In genomic region chr11:102753591-102754324, GRCm38 (mm10) we compare ENCODE assay signal across 9 mouse cellular contexts. TPM values are rescaled to one million over a fixed set of nuclear protein-coding genes. Genes with fewer than 3 reads are reported as not detected.
DNase-seq lines count a peak whose midpoint lies in the region; ATAC-seq and TF ChIP-seq lines count a peak whose summit lies in the region.
"Had no signal": no experiment of that assay in that cellular context is flagged by ENCODE, and none has a peak within 500 bp of the region (broad histone marks: within the 10 kb centered on the region; RNA-seq: fewer than 3 reads in every experiment).

No protein-coding gene starts in this region.

- peak; percentile 35; the same call in 1 of the 2 replicates for ATAC-seq in hindbrain, embryonic 15.5 days (ENCODE audit: low FRiP score, low read depth)
- ATAC-seq in midbrain, embryonic 13.5 days, result peak; percentile 59

- H3K4me1 ChIP-seq in heart, embryonic 10.5 days, result peaks cover 30% of the 10 kb centered on the region
- H3K4me1 ChIP-seq in hindbrain, embryonic 15.5 days (replicated peaks), result peaks cover 26% of the 10 kb centered on the region
- H3K4me1 ChIP-seq in midbrain, embryonic 13.5 days (replicated peaks), result peaks cover 26% of the 10 kb centered on the region

- DNase-seq in heart, embryonic 10.5 days (ENCODE audit: low spot score), result no peak
- DNase-seq in heart, postnatal 10 days, result no peak
- peak; percentile 80 for DNase-seq in brain, embryonic 14.5 days (ENCODE audit: low read depth)
- no peak for DNase-seq in gastrocnemius, postnatal 14 days
- no peak for DNase-seq in cerebellum, adult 11-12 months
- DNase-seq in spleen, postnatal 14 days (ENCODE audit: low spot score in 2 of 2), result no peak

- no peak overlapping the region for H3K9ac ChIP-seq in hindbrain, embryonic 15.5 days
- 0 out of 2 replicates have a peak overlapping the region, but pooled peaks have one; percentile 33 for H3K9ac ChIP-seq in midbrain, embryonic 13.5 days (replicated peaks)

- intact Hi-C loops in heart, postnatal 10 days (cut with DNase I), result no loop called here
- intact Hi-C loops in gastrocnemius, postnatal 14 days (cut with DNase I; ENCODE audit: low total_unique reads), result no loop called here

- no peaks in the 10 kb centered on the region for H3K36me3 ChIP-seq in heart, embryonic 10.5 days
- no peaks in the 10 kb centered on the region for H3K36me3 ChIP-seq in hindbrain, embryonic 15.5 days
- H3K36me3 ChIP-seq in midbrain, embryonic 13.5 days, result no peaks in the 10 kb centered on the region

- H3K27ac ChIP-seq in heart, embryonic 10.5 days, result peak overlapping the region; percentile 73
- no peak overlapping the region for H3K27ac ChIP-seq in hindbrain, embryonic 15.5 days (replicated peaks)
- 0 out of 2 replicates have a peak overlapping the region, but pooled peaks have one; percentile 25 for H3K27ac ChIP-seq in midbrain, embryonic 13.5 days
- H3K27ac ChIP-seq: macrophage had no signal

- no peak for TF ChIP-seq POLR2A in brain, embryonic 14.5 days (IDR thresholded peaks at IDR 0.05; ENCODE audit: borderline replicate concordance, extremely low read depth, insufficient read depth, insufficient read length, poor library complexity, severe bottlenecking)

- H3K27me3 ChIP-seq in heart, embryonic 10.5 days (ENCODE audit: insufficient read depth, poor library complexity, severe bottlenecking), result peaks cover 51% of the 10 kb centered on the region
- H3K27me3 ChIP-seq in hindbrain, embryonic 15.5 days, result no peaks in the 10 kb centered on the region
- no peaks in the 10 kb centered on the region for H3K27me3 ChIP-seq in midbrain, embryonic 13.5 days

- H3K9me3 ChIP-seq in heart, embryonic 10.5 days, result no peaks in the 10 kb centered on the region
- no peaks in the 10 kb centered on the region for H3K9me3 ChIP-seq in hindbrain, embryonic 15.5 days
- H3K9me3 ChIP-seq in midbrain, embryonic 13.5 days, result no peaks in the 10 kb centered on the region

- H3K4me2 ChIP-seq in hindbrain, embryonic 15.5 days, result peak overlapping the region; percentile 46
- peak overlapping the region; percentile 22 for H3K4me2 ChIP-seq in midbrain, embryonic 13.5 days (replicated peaks)

- no peak for TF ChIP-seq CTCF in brain, embryonic 14.5 days (IDR thresholded peaks at IDR 0.05; ENCODE audit: borderline replicate concordance, extremely low read depth, insufficient read depth, insufficient read length)

- peak overlapping the region; percentile 16 for H3K4me3 ChIP-seq in heart, embryonic 10.5 days
- H3K4me3 ChIP-seq in hindbrain, embryonic 15.5 days, result peak overlapping the region; percentile 14; the same call in 1 of the 2 replicates
- H3K4me3 ChIP-seq in midbrain, embryonic 13.5 days (replicated peaks), result no peak overlapping the region

- WGBS in heart, embryonic 10.5 days, result 48% methylated on average over 18 of the region's 18 CpGs
- 43% methylated on average over 17 of the region's 18 CpGs for WGBS in hindbrain, embryonic 15.5 days
- WGBS in midbrain, embryonic 13.5 days, result 41% methylated on average over 18 of the region's 18 CpGs

RNA-seq across cellular contexts. Expression of gene Adam11, which starts 7.5 kb away (rescaled TPM):
- polyA plus RNA-seq in heart, embryonic 10.5 days (2016; fragmentation: Nextera tagmentation; extraction: Ambion mirVana), result 6.2 and 7.1 TPM in 2 replicates
- total RNA-seq in heart, postnatal 10 days (2021), result 1 to 10 TPM; 5.8 TPM
- polyA plus RNA-seq in brain, embryonic 14.5 days (2012; rRNA removed), result 48.4 and 64.1 TPM in 2 replicates
- polyA plus RNA-seq in hindbrain, embryonic 15.5 days (2015; fragmentation: Nextera tagmentation; extraction: Ambion mirVana), result 25.6 and 25.9 TPM in 2 replicates
- 31.8 and 32.8 TPM in 2 replicates for polyA plus RNA-seq in midbrain, embryonic 13.5 days (2015; fragmentation: Nextera tagmentation; extraction: Ambion mirVana)
- 1 to 10 TPM in 1 of 2 experiments, under 1 TPM in 1; 0.84 to 1.4 TPM for total RNA-seq in gastrocnemius, postnatal 14 days (2021)

RNA-seq across cellular contexts. Expression of gene Ccdc43, which starts 56.2 kb away (rescaled TPM):
- polyA plus RNA-seq in heart, embryonic 10.5 days (2016; fragmentation: Nextera tagmentation; extraction: Ambion mirVana), result 49.4 and 49.9 TPM in 2 replicates
- 10 to 100 TPM; 19.7 to 22.7 TPM for total RNA-seq in heart, postnatal 10 days (2021)
- polyA plus RNA-seq in brain, embryonic 14.5 days (2012; rRNA removed), result 18.5 and 23.9 TPM in 2 replicates
- polyA plus RNA-seq in hindbrain, embryonic 15.5 days (2015; fragmentation: Nextera tagmentation; extraction: Ambion mirVana), result 34.2 and 35.5 TPM in 2 replicates
- polyA plus RNA-seq in midbrain, embryonic 13.5 days (2015; fragmentation: Nextera tagmentation; extraction: Ambion mirVana), result 41.6 and 49.1 TPM in 2 replicates
- 10 to 100 TPM; 80.4 to 84.6 TPM for total RNA-seq in gastrocnemius, postnatal 14 days (2021)
